Mouse (Mus musculus) midbrain, embryonic 10.5 days (tissue): ENCODE data around the gene Rhob. TPM values are rescaled to one million over a fixed set of nuclear protein-coding genes. Genes with fewer than 3 reads are reported as not detected.
A peak's percentile ranks its signal among the peaks of the same experiment; 100 is the strongest.

Experiments
- DNase-seq: peaks from one replicate; pipeline ENCODE4 v3.0.0-alpha.2; 2017; ENCODE audit warnings: low spot score
- H3K27ac ChIP-seq: fragments of 300-500 bp; sonication (generic); replicated peaks from 2 replicates; pipeline ENCODE4 v1.5.1; 2016; ENCODE audit warnings: mild to moderate bottlenecking
- H3K27me3 ChIP-seq: fragments of 300-500 bp; sonication (generic); 2 replicates; pipeline ENCODE4 v1.6.1; 2016; ENCODE audit warnings: low read depth, mild to moderate bottlenecking; ENCODE audit not compliant: poor library complexity, severe bottlenecking
- H3K36me3 ChIP-seq: fragments of 300-500 bp; sonication (generic); 2 replicates; pipeline ENCODE4 v1.6.1; 2016; ENCODE audit warnings: mild to moderate bottlenecking, moderate library complexity
- H3K4me1 ChIP-seq: fragments of 300-500 bp; sonication (generic); 2 replicates; pipeline ENCODE4 v1.6.1; 2016
- H3K4me3 ChIP-seq: fragments of 300-500 bp; sonication (generic); 2 replicates; pipeline ENCODE4 v1.5.1; 2016; ENCODE audit warnings: mild to moderate bottlenecking, moderate library complexity
- H3K9me3 ChIP-seq: fragments of 300-500 bp; sonication (generic); replicated peaks from 2 replicates; pipeline ENCODE4 v1.6.1; 2016; ENCODE audit warnings: mild to moderate bottlenecking
- WGBS: fragments of 180-500 bp; shearing (Covaris S2); methylation state at CpG from one replicate; pipeline ENCODE4 v1.1.7; 2016; 5-methylcytosine and 5-hydroxymethylcytosine counted together
- polyA plus RNA-seq: library from polyadenylated mRNA; unstranded; fragments of >200 nt; fragmentation: Nextera tagmentation; extraction: Ambion mirVana; gene quantifications from 2 replicates; pipeline ENCODE4 v1.2.1, GENCODE M21; 2016

Rhob gene
- polyA plus RNA-seq, 1 experiment from 2014 or later = 30.1 TPM

- Histone ChIP-seq H3K27ac (peak overlapping the region; percentile 99), H3K36me3 (no peaks in the 10 kb centered on the region), H3K27me3 (no peaks in the 10 kb centered on the region), H3K4me1 (peaks cover 49% of the 10 kb centered on the region), H3K9me3 (no peaks in the 10 kb centered on the region), H3K4me3 (peak overlapping the region; percentile 79)
- peak; percentile 76 for DNase-seq
- under 1% methylated on average over 99 of the region's 99 CpGs for WGBS
Measured at GRCm38 (mm10) chr12:8499001-8499870, 573 bp downstream of the Rhob start.

- DNase-seq = peak; percentile 63
- no peaks in the 10 kb centered on the region for H3K27me3 ChIP-seq
- no peaks in the 10 kb centered on the region for H3K9me3 ChIP-seq
- WGBS = 3% methylated on average over 13 of the region's 13 CpGs
- peak overlapping the region; percentile 79 for H3K4me3 ChIP-seq
- H3K27ac ChIP-seq = peak overlapping the region; percentile 99
- H3K4me1 ChIP-seq = peaks cover 49% of the 10 kb centered on the region
- no peaks in the 10 kb centered on the region for H3K36me3 ChIP-seq
Measured at GRCm38 (mm10) chr12:8498591-8499000, 1.2 kb downstream of the Rhob start.

GRCm38 (mm10) chr12:8498148-8498571 is 1.6 kb downstream of the Rhob start:
- H3K27ac ChIP-seq = peak overlapping the region; percentile 99
- H3K4me1 ChIP-seq = peaks cover 53% of the 10 kb centered on the region
- DNase-seq = peak; percentile 50
- H3K9me3 ChIP-seq = no peaks in the 10 kb centered on the region
- peak overlapping the region; percentile 79 for H3K4me3 ChIP-seq
- 14% methylated on average over 8 of the region's 8 CpGs for WGBS
- no peaks in the 10 kb centered on the region for H3K36me3 ChIP-seq
- H3K27me3 ChIP-seq = no peaks in the 10 kb centered on the region

- H3K9me3 ChIP-seq = no peaks in the 10 kb centered on the region
- peaks cover 53% of the 10 kb centered on the region for H3K4me1 ChIP-seq
- no peak for DNase-seq
- H3K36me3 ChIP-seq = no peaks in the 10 kb centered on the region
- 33% methylated on average over 2 of the region's 2 CpGs for WGBS
- H3K4me3 ChIP-seq = peak overlapping the region; percentile 79
- H3K27ac ChIP-seq = no peak overlapping the region
- no peaks in the 10 kb centered on the region for H3K27me3 ChIP-seq
Measured at GRCm38 (mm10) chr12:8497314-8497706, 2.5 kb downstream of the Rhob start.

GRCm38 (mm10) chr12:8496679-8497313 is 3.0 kb downstream of the Rhob start:
- WGBS = 34% methylated on average over 2 of the region's 2 CpGs
- Histone ChIP-seq H3K27me3 (no peaks in the 10 kb centered on the region), H3K27ac (no peak overlapping the region; the same call in 1 of the 2 replicates), H3K4me3 (peak overlapping the region; percentile 79), H3K4me1 (peaks cover 53% of the 10 kb centered on the region), H3K9me3 (no peaks in the 10 kb centered on the region), H3K36me3 (no peaks in the 10 kb centered on the region)
- no peak for DNase-seq

- peak; percentile 39 for DNase-seq
- WGBS = 32% methylated on average over 15 of the region's 15 CpGs
- Histone ChIP-seq H3K27me3 (no peaks in the 10 kb centered on the region), H3K9me3 (no peaks in the 10 kb centered on the region), H3K4me3 (peak overlapping the region; percentile 79), H3K27ac (peak overlapping the region; percentile 69; the same call in 1 of the 2 replicates), H3K36me3 (no peaks in the 10 kb centered on the region), H3K4me1 (peaks cover 48% of the 10 kb centered on the region)
Measured at GRCm38 (mm10) chr12:8495881-8496678, 3.7 kb downstream of the Rhob start.

- 95% methylated on average over 3 of the region's 3 CpGs for WGBS
- no peak overlapping the region for H3K27ac ChIP-seq
- H3K36me3 ChIP-seq = no peaks in the 10 kb centered on the region
- no peaks in the 10 kb centered on the region for H3K27me3 ChIP-seq
- H3K4me3 ChIP-seq = no peak overlapping the region
- DNase-seq = no peak
- no peaks in the 10 kb centered on the region for H3K9me3 ChIP-seq
- peaks cover 40% of the 10 kb centered on the region for H3K4me1 ChIP-seq
Measured at GRCm38 (mm10) chr12:8494675-8495074, 5.1 kb downstream of the Rhob start.

GRCm38 (mm10) chr12:8493386-8493785 is 6.4 kb downstream of the Rhob start:
- DNase-seq = no peak
- H3K36me3 ChIP-seq = no peaks in the 10 kb centered on the region
- H3K4me1 ChIP-seq = peaks cover 36% of the 10 kb centered on the region
- H3K27ac ChIP-seq = no peak overlapping the region
- H3K9me3 ChIP-seq = no peaks in the 10 kb centered on the region
- no peak overlapping the region for H3K4me3 ChIP-seq
- 68% methylated on average over 3 of the region's 3 CpGs for WGBS
- no peaks in the 10 kb centered on the region for H3K27me3 ChIP-seq

GRCm38 (mm10) chr12:8489098-8489497 is 10.7 kb downstream of the Rhob start:
- Histone ChIP-seq H3K27me3 (no peaks in the 10 kb centered on the region), H3K9me3 (no peaks in the 10 kb centered on the region), H3K4me1 (peaks cover 19% of the 10 kb centered on the region), H3K27ac (no peak overlapping the region), H3K36me3 (no peaks in the 10 kb centered on the region), H3K4me3 (no peak overlapping the region)
- no peak for DNase-seq
- 86% methylated on average over 4 of the region's 4 CpGs for WGBS

- no peak for DNase-seq
- Histone ChIP-seq H3K27me3 (no peaks in the 10 kb centered on the region), H3K36me3 (no peaks in the 10 kb centered on the region), H3K4me3 (no peak overlapping the region), H3K27ac (peak overlapping the region; percentile 24), H3K4me1 (peaks cover 19% of the 10 kb centered on the region), H3K9me3 (no peaks in the 10 kb centered on the region)
- 87% methylated on average over 4 of the region's 4 CpGs for WGBS
Measured at GRCm38 (mm10) chr12:8488652-8488980, 11.2 kb downstream of the Rhob start.

GRCm38 (mm10) chr12:8487959-8488651 is 11.7 kb downstream of the Rhob start:
- WGBS = 74% methylated on average over 5 of the region's 5 CpGs
- no peak for DNase-seq
- H3K27ac ChIP-seq = peak overlapping the region; percentile 24

GRCm38 (mm10) chr12:8487281-8487680 is 12.5 kb downstream of the Rhob start:
- no peak for DNase-seq
- Histone ChIP-seq H3K36me3 (no peaks in the 10 kb centered on the region), H3K27me3 (no peaks in the 10 kb centered on the region), H3K27ac (no peak overlapping the region), H3K4me3 (no peak overlapping the region), H3K9me3 (no peaks in the 10 kb centered on the region), H3K4me1 (peaks cover 15% of the 10 kb centered on the region)
- WGBS = 81% methylated on average over 1 of the region's 1 CpGs

More at GRCm38 (mm10) chr12:8487959-8488651, 11.7 kb downstream of the Rhob start:
- H3K4me3 ChIP-seq = no peak overlapping the region
- no peaks in the 10 kb centered on the region for H3K27me3 ChIP-seq
- H3K9me3 ChIP-seq = no peaks in the 10 kb centered on the region
- H3K4me1 ChIP-seq = peaks cover 15% of the 10 kb centered on the region
- no peaks in the 10 kb centered on the region for H3K36me3 ChIP-seq
